Mouse (Mus musculus): Measurements from ENCODE around the gene Cit.

DNA sequence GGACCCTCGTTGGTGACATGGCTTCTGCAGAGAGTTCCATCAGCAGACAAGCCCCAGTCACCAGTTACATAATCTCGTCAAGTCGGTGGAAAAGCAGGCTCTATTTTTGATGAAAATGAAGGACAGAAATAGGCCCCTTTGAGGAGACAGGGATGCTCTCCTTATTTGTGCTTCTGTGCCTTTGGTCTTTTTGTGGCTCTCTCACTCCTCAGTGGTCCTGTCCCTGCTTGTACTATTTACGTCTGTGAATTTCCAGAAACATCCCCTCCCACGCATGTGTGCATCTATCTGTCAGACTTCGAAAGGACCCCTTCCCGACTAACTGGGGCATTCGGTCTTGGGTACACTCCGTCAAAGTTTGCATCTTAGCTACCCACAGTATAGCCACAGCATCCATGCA is 116.7 kb downstream of the Cit start:
- TF ChIP-seq POLR2A (IDR thresholded peaks at IDR 0.05; ENCODE audit: borderline replicate concordance, low read depth, low read length) (no peak), CTCF (IDR thresholded peaks at IDR 0.05; ENCODE audit: low read depth, low read length) (no peak)
